In genomic region chr5:118559584-118560384, GRCm38 (mm10) we compare ENCODE assay signal across 8 mouse cellular contexts. TPM values are rescaled to one million over a fixed set of nuclear protein-coding genes. Genes with fewer than 3 reads are reported as not detected.
DNase-seq lines count a peak whose midpoint lies in the region; ATAC-seq and TF ChIP-seq lines count a peak whose summit lies in the region.

No protein-coding gene starts in this region.

- peaks cover 7 to 35% of the 10 kb centered on the region in 2 experiments for H3K4me1 ChIP-seq in CH12.LX (ENCODE audit: control insufficient read depth in 1 of 2, insufficient read depth in 2 of 2)
- peaks cover 32% of the 10 kb centered on the region for H3K4me1 ChIP-seq in forebrain, embryonic 12.5 days
- H3K4me1 ChIP-seq in lung, adult 2 months (ENCODE audit: control insufficient read depth, insufficient read depth, low read length), result peaks cover 10% of the 10 kb centered on the region
- peaks cover 34% of the 10 kb centered on the region for H3K4me1 ChIP-seq in neural tube, embryonic 15.5 days

- peak in 1 of 2 experiments; percentile 31; a peak in 2 of 4 replicates for TF ChIP-seq CTCF in CH12.LX (conservative IDR thresholded peaks at IDR 0.05 in 1 of 2, IDR thresholded peaks at IDR 0.05 in 1 of 2; ENCODE audit: low read depth in 2 of 2, low read length in 2 of 2)
- no peak for TF ChIP-seq CTCF in lung, adult 2 months (IDR thresholded peaks at IDR 0.05; ENCODE audit: insufficient read depth, low read length)

- dilution Hi-C loops in CH12.LX (cut with MboI; ENCODE audit: extremely low pct_ligation_motif_present, extremely low pct_unique_long_range_greater_than_20kb, low sequenced_read_pairs), result no loop called here

- in situ Hi-C loops in CH12.LX (cut with MboI; ENCODE audit: low pct_ligation_motif_present, low pct_unique_long_range_greater_than_20kb, low sequenced_read_pairs), result no loop called here

- H3K27me3 ChIP-seq in CH12.LX (replicated peaks), result peaks cover 2% of the 10 kb centered on the region
- peaks cover 16% of the 10 kb centered on the region; the same call in 1 of the 2 replicates for H3K27me3 ChIP-seq in forebrain, embryonic 12.5 days
- peaks cover 4% of the 10 kb centered on the region; the same call in 1 of the 2 replicates for H3K27me3 ChIP-seq in neural tube, embryonic 15.5 days (replicated peaks)

- peak; percentile 12 for TF ChIP-seq RAD21 in CH12.LX (IDR thresholded peaks at IDR 0.05; ENCODE audit: low read depth, low read length)

- peak overlapping the region; percentile 46 to 72 (median 70) for H3K4me3 ChIP-seq in CH12.LX (replicated peaks in 1 of 3; ENCODE audit: low read depth in 2 of 3, low read length in 2 of 3, poor library complexity in 1 of 3)
- peak overlapping the region; percentile 93 for H3K4me3 ChIP-seq in forebrain, embryonic 12.5 days (replicated peaks)
- H3K4me3 ChIP-seq in lung, adult 2 months (replicated peaks; ENCODE audit: extremely low read depth, low read depth, low read length), result peak overlapping the region; percentile 82
- peak overlapping the region; percentile 84 for H3K4me3 ChIP-seq in neural tube, embryonic 15.5 days (replicated peaks)

- peaks cover 27% of the 10 kb centered on the region for H3K79me2 ChIP-seq in CH12.LX (replicated peaks; ENCODE audit: control insufficient read depth, extremely low read depth, insufficient read depth, poor library complexity, severe bottlenecking)

- H3K36me3 ChIP-seq in CH12.LX (replicated peaks in 1 of 2; ENCODE audit: control insufficient read depth in 1 of 2, insufficient read depth in 1 of 2, low read length in 1 of 2), result peaks cover 0 to 1% of the 10 kb centered on the region in 2 experiments
- no peaks in the 10 kb centered on the region for H3K36me3 ChIP-seq in forebrain, embryonic 12.5 days (replicated peaks)
- no peaks in the 10 kb centered on the region for H3K36me3 ChIP-seq in neural tube, embryonic 15.5 days

- no peak for TF ChIP-seq EP300 in CH12.LX (IDR thresholded peaks at IDR 0.05; ENCODE audit: low read length)

- peak overlapping the region; percentile 57 for H3K4me2 ChIP-seq in CH12.LX (ENCODE audit: insufficient read depth, low read depth, poor library complexity, severe bottlenecking)
- peak overlapping the region; percentile 83 for H3K4me2 ChIP-seq in forebrain, embryonic 12.5 days
- H3K4me2 ChIP-seq in neural tube, embryonic 15.5 days, result peak overlapping the region; percentile 76

- WGBS in forebrain, embryonic 12.5 days, result under 1% methylated on average over 67 of the region's 101 CpGs
- 2% methylated on average over 66 of the region's 101 CpGs for WGBS in lung, adult 2 months
- under 1% methylated on average over 65 of the region's 101 CpGs for WGBS in neural tube, embryonic 15.5 days

- intact Hi-C loops in heart, postnatal 10 days (cut with DNase I), result loop anchor here (1.0 to 10.0 kb wide), 6 partner anchors 45 to 1115 kb away; partner anchors contain the start of gene Tbx3

- H3K9ac ChIP-seq in CH12.LX (ENCODE audit: insufficient read depth, low read depth), result peak overlapping the region; percentile 96
- H3K9ac ChIP-seq in forebrain, embryonic 12.5 days, result peak overlapping the region; percentile 94
- peak overlapping the region; percentile 96 for H3K9ac ChIP-seq in neural tube, embryonic 15.5 days (replicated peaks)

- no peak overlapping the region for H3K27ac ChIP-seq in CH12.LX (ENCODE audit: insufficient read depth, low read depth)
- H3K27ac ChIP-seq in forebrain, embryonic 12.5 days, result peak overlapping the region; percentile 94
- peak overlapping the region; percentile 99 for H3K27ac ChIP-seq in neural tube, embryonic 15.5 days (replicated peaks)

- peak; percentile 64 for DNase-seq in CH12.LX (ENCODE audit: extremely low read depth)
- peak; percentile 53 for DNase-seq in c-Kit-positive CD71-positive TER-119-negative erythroid progenitor cells, embryonic 14.5 days (ENCODE audit: low read depth)
- peak; percentile 84 to 86 for DNase-seq in heart, postnatal 10 days
- peak; percentile 74 to 85 for DNase-seq in layer of hippocampus, adult 18-20 months (ENCODE audit: low spot score in 2 of 2)
- peak; percentile 74 for DNase-seq in lung, adult 2 months
- peak; percentile 82 for DNase-seq in testis, postnatal 14 days (ENCODE audit: low spot score)

- ATAC-seq in forebrain, embryonic 12.5 days (ENCODE audit: low FRiP score), result peak; percentile 93
- peak; percentile 92 for ATAC-seq in neural tube, embryonic 15.5 days (ENCODE audit: low FRiP score)

- H3K9me3 ChIP-seq in CH12.LX (replicated peaks; ENCODE audit: low read length), result peaks cover 4% of the 10 kb centered on the region
- H3K9me3 ChIP-seq in forebrain, embryonic 12.5 days, result 0 out of 2 replicates have a peak, but pooled peaks cover 4% of the 10 kb centered on the region
- H3K9me3 ChIP-seq in neural tube, embryonic 15.5 days (replicated peaks), result no peaks in the 10 kb centered on the region

- peak; percentile 48; the same call in 1 of the 2 replicates for TF ChIP-seq POLR2A in CH12.LX (IDR thresholded peaks at IDR 0.05; ENCODE audit: low read depth, low read length)
- peak; percentile 29; the same call in 1 of the 2 replicates for TF ChIP-seq POLR2A in lung, adult 2 months (IDR thresholded peaks at IDR 0.05; ENCODE audit: borderline replicate concordance, extremely low read depth, low read depth, low read length)

TF ChIP-seq in CH12.LX, 34 proteins besides CTCF, POLR2A, EP300 and RAD21:
- TF ChIP-seq NRF1 (IDR thresholded peaks at IDR 0.05; ENCODE audit: low read depth, low read length) (peak; percentile 29; the same call in 1 of the 2 replicates), GABPA (IDR thresholded peaks at IDR 0.05; ENCODE audit: insufficient replicate concordance, low read depth, low read length) (no peak), NELFE (IDR thresholded peaks at IDR 0.05; ENCODE audit: low read depth, low read length) (peak; percentile 47; the same call in 1 of the 2 replicates), USF1 (IDR thresholded peaks at IDR 0.05; ENCODE audit: low read depth, low read length) (peak; percentile 87), ZMIZ1 (IDR thresholded peaks at IDR 0.05; ENCODE audit: low read depth, low read length) (no peak), JUN (IDR thresholded peaks at IDR 0.05; ENCODE audit: insufficient read depth, low read depth, low read length) (no peak)

RNA-seq across cellular contexts. Expression of gene Med13l, which starts 0.7 kb away (rescaled TPM):
- 9.0 and 10.1 TPM in 2 replicates for total RNA-seq in CH12.LX (2012; rRNA removed)
- 1.8 and 2.0 TPM in 2 replicates for total RNA-seq in CH12.LX (2014; rRNA removed)
- 9.4 and 11.0 TPM in 2 replicates for polyA plus RNA-seq in CH12.LX (2012; ENCODE audit: insufficient read length, low read depth)
- 17.7 and 19.1 TPM in 2 replicates for polyA plus RNA-seq in forebrain, embryonic 12.5 days (2016; fragmentation: Nextera tagmentation; extraction: Ambion mirVana)
- 10 to 100 TPM; 33.8 to 41.6 TPM for total RNA-seq in heart, postnatal 10 days (2021)
- 100 to 1,000 TPM; 113 TPM for total RNA-seq in layer of hippocampus, adult 18-20 months (2021)
- polyA plus RNA-seq in lung, adult 2 months (2012; rRNA removed), result 20.3 and 21.4 TPM in 2 replicates
- 11.5 and 12.3 TPM in 2 replicates for polyA plus RNA-seq in neural tube, embryonic 15.5 days (2015; fragmentation: Nextera tagmentation; extraction: Ambion mirVana)
